Mouse (Mus musculus) testis, adult 2 months (tissue): ENCODE measurements around the gene Pde11a.

Source experiments
- CTCF ChIP-seq: fragments of 200-500 bp; IDR thresholded peaks from 2 replicates; pipeline ENCODE4 v1.5.1; 2012; ENCODE audit warnings: low read depth, mild to moderate bottlenecking, inconsistent platforms, low read length, moderate library complexity; ENCODE audit not compliant: control insufficient read depth, insufficient read depth, insufficient replicate concordance
- POLR2A ChIP-seq: fragments of 200-500 bp; IDR thresholded peaks from 2 replicates; pipeline ENCODE4 v1.6.1; 2012; ENCODE audit warnings: low read depth, mild to moderate bottlenecking, inconsistent platforms, low read length, moderate library complexity; ENCODE audit not compliant: control insufficient read depth

- TF ChIP-seq POLR2A (no peak), CTCF (no peak)
Measured at GRCm38 (mm10) chr2:76320336-76320735, 18.2 kb downstream of the Pde11a start.
